Mouse (Mus musculus): ENCODE measurements around the gene Zfp239. TPM values are rescaled to one million over a fixed set of nuclear protein-coding genes. Genes with fewer than 3 reads are reported as not detected.

Gene Zfp239
- polyA plus RNA-seq, 1 experiment from 2014 or later = 13.3 TPM

DNA sequence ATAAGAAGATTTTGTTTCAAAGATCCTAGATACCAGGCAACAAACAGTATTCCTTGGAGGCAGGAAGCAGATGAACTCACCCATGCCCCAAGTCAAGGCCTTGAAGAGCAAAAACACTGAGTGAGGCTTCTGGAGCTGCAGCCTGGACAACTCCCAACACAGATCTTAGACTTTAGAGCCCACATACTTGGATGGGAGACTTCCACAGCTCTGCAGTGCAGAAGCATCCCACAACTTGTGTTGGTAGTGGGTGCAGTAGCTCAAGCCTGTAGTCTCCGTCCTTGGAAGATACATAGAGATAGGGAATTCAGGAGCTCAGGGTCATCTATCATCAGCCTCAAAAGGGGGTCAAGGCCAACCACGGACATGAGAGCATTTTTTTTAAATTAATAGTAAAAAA, 24.0 kb downstream of the Zfp239 start:
- 81% methylated on average over 2 of the region's 2 CpGs for WGBS
- DNase-seq (ENCODE audit: low spot score) (no peak), ATAC-seq (ENCODE audit: low FRiP score) (no peak)
- no peaks in the 10 kb centered on the region for H3K4me1 ChIP-seq (replicated peaks; ENCODE audit: control insufficient read depth, insufficient read depth, low read length)
- no peak overlapping the region for H3K9ac ChIP-seq (ENCODE audit: low read depth, low read length)
- H3K27ac ChIP-seq (ENCODE audit: low read depth, low read length) = no peak overlapping the region
- no peaks in the 10 kb centered on the region for H3K36me3 ChIP-seq (ENCODE audit: control insufficient read depth, insufficient read depth, low read length)
- H3K27me3 ChIP-seq (ENCODE audit: control insufficient read depth, insufficient read depth, low read length) = no peaks in the 10 kb centered on the region
- H3K4me3 ChIP-seq (ENCODE audit: low read depth, low read length) = no peak overlapping the region
- H3K9me3 ChIP-seq (ENCODE audit: control insufficient read depth, low read length) = no peaks in the 10 kb centered on the region
- H3K4me2 ChIP-seq (replicated peaks; ENCODE audit: low read depth, low read length) = no peak overlapping the region

- WGBS = 53% methylated on average over 1 of the region's 1 CpGs
- H3K36me3 ChIP-seq (ENCODE audit: control insufficient read depth, insufficient read depth, low read length) = no peaks in the 10 kb centered on the region
- H3K9me3 ChIP-seq (ENCODE audit: control insufficient read depth, low read length) = no peaks in the 10 kb centered on the region
- H3K27me3 ChIP-seq (ENCODE audit: control insufficient read depth, insufficient read depth, low read length) = no peaks in the 10 kb centered on the region
- H3K4me2 ChIP-seq (replicated peaks; ENCODE audit: low read depth, low read length) = no peak overlapping the region
- no peaks in the 10 kb centered on the region for H3K4me1 ChIP-seq (replicated peaks; ENCODE audit: control insufficient read depth, insufficient read depth, low read length)
- no peak overlapping the region for H3K9ac ChIP-seq (ENCODE audit: low read depth, low read length)
- ATAC-seq (ENCODE audit: low FRiP score) = no peak
- no peak for DNase-seq (ENCODE audit: low spot score)
- no peak overlapping the region for H3K27ac ChIP-seq (ENCODE audit: low read depth, low read length)
- H3K4me3 ChIP-seq (ENCODE audit: low read depth, low read length) = no peak overlapping the region
Observed at GRCm38 (mm10) chr6:117888032-117888431, 26.1 kb downstream of the Zfp239 start.

GRCm38 (mm10) chr6:117888642-117889096, 26.8 kb downstream of the Zfp239 start:
- WGBS = 66% methylated on average over 2 of the region's 2 CpGs
- H3K27me3 ChIP-seq (ENCODE audit: control insufficient read depth, insufficient read depth, low read length) = no peaks in the 10 kb centered on the region
- no peak overlapping the region for H3K27ac ChIP-seq (ENCODE audit: low read depth, low read length)
- DNase-seq (ENCODE audit: low spot score) = no peak
- no peak overlapping the region for H3K4me3 ChIP-seq (ENCODE audit: low read depth, low read length)
- H3K36me3 ChIP-seq (ENCODE audit: control insufficient read depth, insufficient read depth, low read length) = no peaks in the 10 kb centered on the region
- H3K4me1 ChIP-seq (replicated peaks; ENCODE audit: control insufficient read depth, insufficient read depth, low read length) = no peaks in the 10 kb centered on the region
- H3K9me3 ChIP-seq (ENCODE audit: control insufficient read depth, low read length) = no peaks in the 10 kb centered on the region
- H3K9ac ChIP-seq (ENCODE audit: low read depth, low read length) = no peak overlapping the region
- no peak overlapping the region for H3K4me2 ChIP-seq (replicated peaks; ENCODE audit: low read depth, low read length)
- no peak for ATAC-seq (ENCODE audit: low FRiP score)

DNA sequence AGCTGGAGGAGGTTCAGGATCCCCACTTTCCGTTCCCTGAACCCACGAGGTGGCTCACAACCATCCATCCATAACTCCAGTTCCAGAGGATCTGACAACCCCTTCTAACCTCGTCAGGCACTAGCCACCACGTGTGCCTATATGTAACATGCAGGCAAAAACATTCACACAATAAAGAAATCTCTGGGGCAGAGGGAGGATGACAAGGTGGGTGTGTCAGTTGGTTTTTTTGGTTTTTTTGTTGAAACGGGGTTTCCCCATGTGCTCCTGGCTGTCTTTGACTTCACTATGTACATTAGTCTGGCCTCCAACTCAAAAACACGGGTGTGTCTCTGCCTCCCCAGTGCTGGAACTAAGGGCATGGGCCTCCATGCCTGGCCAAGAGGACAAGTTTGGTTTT, 28.4 kb downstream of the Zfp239 start:
- no peak overlapping the region for H3K27ac ChIP-seq (ENCODE audit: low read depth, low read length)
- no peaks in the 10 kb centered on the region for H3K4me1 ChIP-seq (replicated peaks; ENCODE audit: control insufficient read depth, insufficient read depth, low read length)
- H3K9me3 ChIP-seq (ENCODE audit: control insufficient read depth, low read length) = no peaks in the 10 kb centered on the region
- WGBS = 87% methylated on average over 6 of the region's 6 CpGs
- ATAC-seq (ENCODE audit: low FRiP score) (no peak), DNase-seq (ENCODE audit: low spot score) (no peak)
- no peak overlapping the region for H3K9ac ChIP-seq (ENCODE audit: low read depth, low read length)
- no peaks in the 10 kb centered on the region for H3K27me3 ChIP-seq (ENCODE audit: control insufficient read depth, insufficient read depth, low read length)
- H3K36me3 ChIP-seq (ENCODE audit: control insufficient read depth, insufficient read depth, low read length) = no peaks in the 10 kb centered on the region
- no peak overlapping the region for H3K4me2 ChIP-seq (replicated peaks; ENCODE audit: low read depth, low read length)
- H3K4me3 ChIP-seq (ENCODE audit: low read depth, low read length) = no peak overlapping the region

- Histone ChIP-seq H3K4me3 (ENCODE audit: low read depth, low read length) (no peak overlapping the region), H3K36me3 (ENCODE audit: control insufficient read depth, insufficient read depth, low read length) (no peaks in the 10 kb centered on the region), H3K4me1 (replicated peaks; ENCODE audit: control insufficient read depth, insufficient read depth, low read length) (no peaks in the 10 kb centered on the region), H3K4me2 (replicated peaks; ENCODE audit: low read depth, low read length) (no peak overlapping the region), H3K9me3 (ENCODE audit: control insufficient read depth, low read length) (no peaks in the 10 kb centered on the region), H3K27me3 (ENCODE audit: control insufficient read depth, insufficient read depth, low read length) (no peaks in the 10 kb centered on the region), H3K9ac (ENCODE audit: low read depth, low read length) (no peak overlapping the region), H3K27ac (ENCODE audit: low read depth, low read length) (no peak overlapping the region)
- DNase-seq (ENCODE audit: low spot score) (no peak), ATAC-seq (ENCODE audit: low FRiP score) (no peak)
- 70% methylated on average over 14 of the region's 14 CpGs for WGBS
Observed at GRCm38 (mm10) chr6:117891369-117892160, 29.7 kb downstream of the Zfp239 start.

DNA sequence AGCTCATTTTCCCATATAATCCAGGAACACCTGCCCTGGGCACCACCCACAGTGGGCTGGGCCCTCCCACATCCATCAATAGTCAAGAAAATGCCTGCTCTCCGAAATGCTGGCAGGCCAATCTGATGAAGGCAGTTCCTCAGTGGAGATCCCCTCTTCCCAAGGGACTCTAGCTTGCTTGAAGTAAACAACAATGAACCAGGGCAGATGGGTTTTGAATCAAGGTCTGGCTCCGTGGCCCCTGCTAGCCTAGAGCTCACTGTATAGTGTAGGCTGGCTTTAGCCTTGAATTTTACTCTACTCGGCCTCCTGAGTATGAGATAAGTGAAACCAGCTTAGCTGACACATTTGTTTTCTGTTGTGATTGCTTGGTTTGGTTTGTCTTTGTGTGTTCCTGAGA, 30.5 kb downstream of the Zfp239 start:
- no peak overlapping the region for H3K4me2 ChIP-seq (replicated peaks; ENCODE audit: low read depth, low read length)
- no peaks in the 10 kb centered on the region for H3K36me3 ChIP-seq (ENCODE audit: control insufficient read depth, insufficient read depth, low read length)
- DNase-seq (ENCODE audit: low spot score) (no peak), ATAC-seq (ENCODE audit: low FRiP score) (no peak)
- H3K4me3 ChIP-seq (ENCODE audit: low read depth, low read length) = no peak overlapping the region
- no peaks in the 10 kb centered on the region for H3K9me3 ChIP-seq (ENCODE audit: control insufficient read depth, low read length)
- H3K4me1 ChIP-seq (replicated peaks; ENCODE audit: control insufficient read depth, insufficient read depth, low read length) = no peaks in the 10 kb centered on the region
- no peak overlapping the region for H3K27ac ChIP-seq (ENCODE audit: low read depth, low read length)
- no peaks in the 10 kb centered on the region for H3K27me3 ChIP-seq (ENCODE audit: control insufficient read depth, insufficient read depth, low read length)
- H3K9ac ChIP-seq (ENCODE audit: low read depth, low read length) = no peak overlapping the region
- WGBS = 56% methylated on average over 3 of the region's 3 CpGs

DNA sequence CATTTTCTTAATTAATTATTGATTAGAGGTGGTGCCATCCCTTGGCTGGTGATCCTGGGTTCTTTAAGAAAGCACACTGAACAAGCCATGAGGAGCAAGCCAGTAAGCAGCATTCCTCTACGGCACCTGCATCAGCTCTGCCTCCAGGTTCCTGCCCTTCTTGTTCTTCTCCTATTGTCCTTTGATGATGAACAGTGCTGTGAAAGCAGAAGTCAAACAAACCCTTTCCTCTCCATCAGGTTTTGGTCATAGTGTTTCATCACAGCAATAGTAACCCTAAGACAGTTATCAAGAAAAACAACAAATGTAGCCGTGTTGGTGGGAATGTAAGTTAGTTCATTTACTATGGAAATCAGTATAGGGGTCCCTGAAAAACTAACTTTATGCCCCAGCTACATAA, 31.5 kb downstream of the Zfp239 start:
- 80% methylated on average over 2 of the region's 2 CpGs for WGBS
- no peak for DNase-seq (ENCODE audit: low spot score)

DNA sequence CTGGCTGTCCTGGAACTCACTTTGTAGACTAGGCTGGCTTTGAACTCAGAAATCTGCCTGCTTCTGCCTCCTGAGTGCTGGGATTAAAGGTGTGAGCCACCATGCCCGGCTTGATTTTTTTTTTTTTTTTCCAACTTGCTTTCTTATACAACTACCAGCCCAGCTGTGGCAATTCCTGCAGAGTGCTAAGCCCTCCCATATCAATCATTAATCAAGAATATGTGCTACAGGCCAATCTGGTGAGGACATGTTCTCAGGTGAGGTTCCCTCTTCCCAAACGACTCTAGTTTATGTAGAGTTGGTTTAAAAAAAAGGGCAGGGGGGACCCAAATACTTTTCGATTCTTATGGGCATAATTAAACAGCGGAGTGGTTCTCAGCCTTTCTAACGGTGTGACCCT, 35.9 kb downstream of the Zfp239 start:
- Histone ChIP-seq H3K27ac (ENCODE audit: low read depth, low read length) (no peak overlapping the region), H3K27me3 (ENCODE audit: control insufficient read depth, insufficient read depth, low read length) (no peaks in the 10 kb centered on the region), H3K4me2 (replicated peaks; ENCODE audit: low read depth, low read length) (no peak overlapping the region), H3K36me3 (ENCODE audit: control insufficient read depth, insufficient read depth, low read length) (no peaks in the 10 kb centered on the region), H3K9ac (ENCODE audit: low read depth, low read length) (no peak overlapping the region), H3K4me1 (replicated peaks; ENCODE audit: control insufficient read depth, insufficient read depth, low read length) (no peaks in the 10 kb centered on the region), H3K4me3 (ENCODE audit: low read depth, low read length) (no peak overlapping the region), H3K9me3 (ENCODE audit: control insufficient read depth, low read length) (no peaks in the 10 kb centered on the region)
- ATAC-seq (ENCODE audit: low FRiP score) = no peak
- DNase-seq (ENCODE audit: low spot score) = no peak
- WGBS = 77% methylated on average over 5 of the region's 5 CpGs

More for the DNA sequence above, 31.5 kb downstream of the Zfp239 start:
- H3K36me3 ChIP-seq (ENCODE audit: control insufficient read depth, insufficient read depth, low read length) = no peaks in the 10 kb centered on the region
- ATAC-seq (ENCODE audit: low FRiP score) = no peak
- H3K27me3 ChIP-seq (ENCODE audit: control insufficient read depth, insufficient read depth, low read length) = no peaks in the 10 kb centered on the region
- H3K9ac ChIP-seq (ENCODE audit: low read depth, low read length) = no peak overlapping the region
- no peak overlapping the region for H3K4me2 ChIP-seq (replicated peaks; ENCODE audit: low read depth, low read length)
- no peak overlapping the region for H3K4me3 ChIP-seq (ENCODE audit: low read depth, low read length)
- H3K4me1 ChIP-seq (replicated peaks; ENCODE audit: control insufficient read depth, insufficient read depth, low read length) = no peaks in the 10 kb centered on the region
- H3K27ac ChIP-seq (ENCODE audit: low read depth, low read length) = no peak overlapping the region
- H3K9me3 ChIP-seq (ENCODE audit: control insufficient read depth, low read length) = no peaks in the 10 kb centered on the region
